Mouse (Mus musculus): ENCODE measurements around the gene 4933430I17Rik. TPM values are rescaled to one million over a fixed set of nuclear protein-coding genes. Genes with fewer than 3 reads are reported as not detected.

4933430I17Rik gene
- total and polyA plus RNA-seq, 3 experiments, result 0.12 to 0.43 TPM; not detected in 1

DNA sequence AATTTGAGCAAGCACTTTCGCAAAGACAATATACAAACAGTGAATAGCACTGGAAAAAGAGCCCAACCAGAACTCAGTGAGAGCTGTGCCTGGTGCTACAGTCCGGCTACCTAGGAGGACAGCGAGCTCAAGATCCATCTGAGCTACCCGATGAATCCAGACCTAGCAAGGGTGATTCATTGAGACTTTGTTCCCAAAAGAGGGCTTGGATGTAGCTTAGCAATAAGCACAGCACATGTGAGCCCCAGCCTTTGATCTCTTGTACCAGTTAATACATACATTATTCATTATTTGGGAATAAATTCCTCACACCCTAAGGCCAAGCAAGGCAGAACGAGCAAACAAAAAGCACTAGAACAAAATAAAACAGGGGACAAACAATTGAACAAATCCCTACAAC is 69.3 kb downstream of the 4933430I17Rik start:
- Histone ChIP-seq H3K27ac (ENCODE audit: control insufficient read depth, low read depth, low read length) (no peak overlapping the region), H3K4me1 (ENCODE audit: control insufficient read depth in 1 of 2, insufficient read depth in 2 of 2, low read length in 2 of 2) (no peaks in the 10 kb centered on the region), H3K9ac (ENCODE audit: control insufficient read depth, low read depth, low read length, poor library complexity, severe bottlenecking) (no peak overlapping the region), H3K36me3 (ENCODE audit: control insufficient read depth in 1 of 2, insufficient read depth in 2 of 2, low read length in 2 of 2) (no peaks in the 10 kb centered on the region), H3K27me3 (ENCODE audit: control insufficient read depth in 1 of 2, insufficient read depth in 2 of 2, low read length in 2 of 2) (no peaks in the 10 kb centered on the region), H3K79me2 (ENCODE audit: control insufficient read depth, insufficient read depth, low read length, poor library complexity) (no peaks in the 10 kb centered on the region), H3K4me3 (ENCODE audit: control insufficient read depth in 1 of 2, insufficient read depth in 1 of 2, low read depth in 2 of 2, low read length in 2 of 2) (no peak overlapping the region), H3K9me3 (replicated peaks; ENCODE audit: insufficient read depth, low read length) (no peaks in the 10 kb centered on the region)
- DNase-seq (ENCODE audit: low read depth, low spot score), result no peak
- TF ChIP-seq TAL1 (IDR thresholded peaks at IDR 0.05; ENCODE audit: low read length) (no peak), CHD2 (IDR thresholded peaks at IDR 0.05; ENCODE audit: low read length) (no peak)

DNA sequence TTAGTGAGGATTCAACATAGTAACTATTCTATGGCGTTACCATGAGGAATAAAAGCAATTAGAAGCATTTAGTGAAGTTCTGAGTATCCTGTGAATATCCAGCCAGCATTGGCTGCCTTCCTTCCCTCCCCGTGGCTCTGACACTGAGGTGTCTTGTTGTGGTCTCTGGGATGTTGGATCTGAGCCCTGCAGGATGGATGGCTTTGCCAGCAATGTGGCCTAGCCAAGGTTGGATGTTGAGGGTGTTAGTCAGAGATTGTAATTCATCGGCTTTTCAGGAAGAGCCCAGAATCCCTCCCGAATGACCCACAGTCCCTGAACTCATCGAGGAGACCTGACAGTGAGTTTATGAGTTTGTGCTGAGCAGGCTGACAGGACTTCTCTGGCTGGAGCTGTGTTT is 70.9 kb downstream of the 4933430I17Rik start:
- Histone ChIP-seq H3K79me2 (ENCODE audit: control insufficient read depth, insufficient read depth, low read length, poor library complexity) (no peaks in the 10 kb centered on the region), H3K27me3 (ENCODE audit: control insufficient read depth in 1 of 2, insufficient read depth in 2 of 2, low read length in 2 of 2) (no peaks in the 10 kb centered on the region), H3K9ac (ENCODE audit: control insufficient read depth, low read depth, low read length, poor library complexity, severe bottlenecking) (no peak overlapping the region), H3K4me3 (ENCODE audit: control insufficient read depth in 1 of 2, insufficient read depth in 1 of 2, low read depth in 2 of 2, low read length in 2 of 2) (no peak overlapping the region), H3K27ac (ENCODE audit: control insufficient read depth, low read depth, low read length) (no peak overlapping the region), H3K4me1 (ENCODE audit: control insufficient read depth in 1 of 2, insufficient read depth in 2 of 2, low read length in 2 of 2) (no peaks in the 10 kb centered on the region), H3K36me3 (ENCODE audit: control insufficient read depth in 1 of 2, insufficient read depth in 2 of 2, low read length in 2 of 2) (no peaks in the 10 kb centered on the region), H3K9me3 (replicated peaks; ENCODE audit: insufficient read depth, low read length) (no peaks in the 10 kb centered on the region)
- TF ChIP-seq E2F4 (IDR thresholded peaks at IDR 0.05; ENCODE audit: borderline replicate concordance, low read depth, low read length), result no peak
- no peak for TF ChIP-seq SIN3A (IDR thresholded peaks at IDR 0.05; ENCODE audit: low read length)
- TF ChIP-seq CHD1 (IDR thresholded peaks at IDR 0.05; ENCODE audit: low read depth, low read length), result no peak
- DNase-seq (ENCODE audit: low read depth, low spot score), result no peak

Other genes with a start within 250 kb of the 4933430I17Rik start
- gene Fkbp15, start 164.8 kb upstream of the 4933430I17Rik start, total RNA-seq (2012; rRNA removed), result 21.1 and 23.3 TPM in 2 replicates
- 10 to 100 TPM in 1 of 2 experiments, not detected in 1; 26.5 TPM for gene Fkbp15, start 164.8 kb upstream of the 4933430I17Rik start, polyA plus RNA-seq (2012; ENCODE audit: insufficient read depth in 1 of 2, insufficient read length in 2 of 2, low read depth in 1 of 2, low replicate concordance in 2 of 2, missing spikeins in 1 of 2)
- gene Slc31a1, start 164.6 kb upstream of the 4933430I17Rik start, total RNA-seq (2012; rRNA removed), result 18.9 and 20.6 TPM in 2 replicates
- 10 to 100 TPM; 37.5 to 46.5 TPM for gene Slc31a1, start 164.6 kb upstream of the 4933430I17Rik start, polyA plus RNA-seq (2012; ENCODE audit: insufficient read depth in 1 of 2, insufficient read length in 2 of 2, low read depth in 1 of 2, low replicate concordance in 2 of 2, missing spikeins in 1 of 2)
- gene Cdc26, start 116.7 kb upstream of the 4933430I17Rik start, total RNA-seq (2012; rRNA removed), result 80.9 and 81.4 TPM in 2 replicates
- gene Cdc26, start 116.7 kb upstream of the 4933430I17Rik start, polyA plus RNA-seq (2012; ENCODE audit: insufficient read depth in 1 of 2, insufficient read length in 2 of 2, low read depth in 1 of 2, low replicate concordance in 2 of 2, missing spikeins in 1 of 2), result 10 to 100 TPM in 1 of 2 experiments, not detected in 1; 80.4 TPM
- 24.4 and 26.9 TPM in 2 replicates for gene Prpf4, start 116.6 kb upstream of the 4933430I17Rik start, total RNA-seq (2012; rRNA removed)
- 10 to 100 TPM in 1 of 2 experiments, not detected in 1; 37.9 TPM for gene Prpf4, start 116.6 kb upstream of the 4933430I17Rik start, polyA plus RNA-seq (2012; ENCODE audit: insufficient read depth in 1 of 2, insufficient read length in 2 of 2, low read depth in 1 of 2, low replicate concordance in 2 of 2, missing spikeins in 1 of 2)
- gene Rnf183, start 90.1 kb upstream of the 4933430I17Rik start, total RNA-seq (2012; rRNA removed), result 0.10 and 0.15 TPM in 2 replicates
- gene Rnf183, start 90.1 kb upstream of the 4933430I17Rik start, polyA plus RNA-seq (2012; ENCODE audit: insufficient read depth in 1 of 2, insufficient read length in 2 of 2, low read depth in 1 of 2, low replicate concordance in 2 of 2, missing spikeins in 1 of 2), result under 1 TPM in 1 of 2 experiments, not detected in 1; 0.25 TPM
- 0.85 and 1.9 TPM in 2 replicates for gene Wdr31, start 54.5 kb upstream of the 4933430I17Rik start, total RNA-seq (2012; rRNA removed)
- under 1 TPM in 1 of 2 experiments, not detected in 1; 0.91 TPM for gene Wdr31, start 54.5 kb upstream of the 4933430I17Rik start, polyA plus RNA-seq (2012; ENCODE audit: insufficient read depth in 1 of 2, insufficient read length in 2 of 2, low read depth in 1 of 2, low replicate concordance in 2 of 2, missing spikeins in 1 of 2)
- 0.13 and 0.19 TPM in 2 replicates for gene Bspry, start 45.3 kb upstream of the 4933430I17Rik start, total RNA-seq (2012; rRNA removed)
- gene Bspry, start 45.3 kb upstream of the 4933430I17Rik start, polyA plus RNA-seq (2012; ENCODE audit: insufficient read depth in 1 of 2, insufficient read length in 2 of 2, low read depth in 1 of 2, low replicate concordance in 2 of 2, missing spikeins in 1 of 2), result under 1 TPM in 1 of 2 experiments, not detected in 1; 0.50 TPM
- gene Hdhd3, start 21.9 kb upstream of the 4933430I17Rik start, total RNA-seq (2012; rRNA removed), result 3.5 and 4.0 TPM in 2 replicates
- 1 to 10 TPM in 1 of 2 experiments, not detected in 1; 6.0 TPM for gene Hdhd3, start 21.9 kb upstream of the 4933430I17Rik start, polyA plus RNA-seq (2012; ENCODE audit: insufficient read depth in 1 of 2, insufficient read length in 2 of 2, low read depth in 1 of 2, low replicate concordance in 2 of 2, missing spikeins in 1 of 2)
- gene Alad, start 5.5 kb upstream of the 4933430I17Rik start, total RNA-seq (2012; rRNA removed), result 199 and 213 TPM in 2 replicates
- gene Alad, start 5.5 kb upstream of the 4933430I17Rik start, polyA plus RNA-seq (2012; ENCODE audit: insufficient read depth in 1 of 2, insufficient read length in 2 of 2, low read depth in 1 of 2, low replicate concordance in 2 of 2, missing spikeins in 1 of 2), result 100 to 1,000 TPM in 1 of 2 experiments, not detected in 1; 386 TPM
- gene Pole3, start 301 bp upstream of the 4933430I17Rik start, total RNA-seq (2012; rRNA removed), result 51.4 and 63.6 TPM in 2 replicates
- gene Pole3, start 301 bp upstream of the 4933430I17Rik start, polyA plus RNA-seq (2012; ENCODE audit: insufficient read depth in 1 of 2, insufficient read length in 2 of 2, low read depth in 1 of 2, low replicate concordance in 2 of 2, missing spikeins in 1 of 2), result 100 to 1,000 TPM in 1 of 2 experiments, not detected in 1; 103 TPM
- gene Rgs3, start 34.5 kb downstream of the 4933430I17Rik start, total RNA-seq (2012; rRNA removed), result not detected in 2 replicates
- not detected for gene Rgs3, start 34.5 kb downstream of the 4933430I17Rik start, polyA plus RNA-seq (2012; ENCODE audit: insufficient read depth in 1 of 2, insufficient read length in 2 of 2, low read depth in 1 of 2, low replicate concordance in 2 of 2, missing spikeins in 1 of 2)

Data from MEL (cell line).